Mouse (Mus musculus): Measurements from ENCODE around the gene Gm20388.

Gm20388 gene

DNA sequence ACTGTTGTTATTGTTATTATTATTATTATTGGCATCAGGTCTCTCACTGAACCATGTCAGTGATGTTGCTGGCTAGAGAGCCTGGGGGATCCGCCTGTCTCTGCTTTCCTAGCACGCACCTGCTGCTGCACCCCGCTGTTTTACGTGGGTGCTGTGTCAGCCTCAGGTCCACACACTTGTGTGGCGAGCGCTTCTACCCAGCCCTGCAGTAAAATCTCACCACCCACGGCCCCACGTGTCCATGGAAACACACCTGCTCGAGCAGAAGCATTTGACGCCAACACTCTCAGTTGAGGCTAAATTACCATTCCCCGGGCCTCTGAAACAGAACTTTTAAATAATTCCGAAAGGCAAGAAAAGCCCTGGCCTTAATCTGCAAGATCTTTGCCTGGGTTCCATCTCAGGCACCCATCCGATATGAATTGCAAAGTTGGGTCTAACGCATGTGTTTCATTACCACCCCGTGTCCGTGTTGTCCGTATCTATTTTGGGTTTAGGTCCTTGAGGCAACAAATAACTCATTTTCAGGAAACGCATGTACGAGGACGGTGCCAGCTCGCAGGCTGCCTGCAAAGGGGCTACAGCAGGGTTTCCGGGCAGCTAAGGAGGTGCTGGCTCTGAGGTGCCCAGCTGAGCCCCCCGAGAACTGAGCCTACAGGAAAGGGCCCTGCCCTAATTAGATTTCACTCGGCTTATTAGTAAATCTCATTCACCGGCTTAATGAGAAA is 1461.4 kb downstream of the Gm20388 start:
- peak; percentile 20 to 84 for DNase-seq (ENCODE audit: low spot score in 2 of 2)

DNA sequence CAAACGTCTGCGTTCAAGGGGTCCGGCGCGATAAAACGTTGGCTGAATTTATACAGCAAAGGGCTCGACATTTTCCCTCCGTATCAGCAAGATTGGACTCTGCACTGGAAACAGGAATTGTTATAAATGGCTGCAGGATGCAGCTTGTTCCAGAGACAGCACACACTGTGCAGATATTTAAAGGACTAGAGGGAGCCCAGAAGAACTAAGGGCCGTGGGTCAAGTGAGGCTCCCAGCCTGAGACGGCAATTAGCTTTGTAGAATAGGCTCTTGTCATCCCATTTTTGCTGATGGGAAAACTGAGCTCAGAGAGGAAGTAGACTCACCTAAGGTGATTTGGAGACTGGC is 1462.0 kb downstream of the Gm20388 start:
- DNase-seq (ENCODE audit: low spot score in 2 of 2), result no peak

DNA sequence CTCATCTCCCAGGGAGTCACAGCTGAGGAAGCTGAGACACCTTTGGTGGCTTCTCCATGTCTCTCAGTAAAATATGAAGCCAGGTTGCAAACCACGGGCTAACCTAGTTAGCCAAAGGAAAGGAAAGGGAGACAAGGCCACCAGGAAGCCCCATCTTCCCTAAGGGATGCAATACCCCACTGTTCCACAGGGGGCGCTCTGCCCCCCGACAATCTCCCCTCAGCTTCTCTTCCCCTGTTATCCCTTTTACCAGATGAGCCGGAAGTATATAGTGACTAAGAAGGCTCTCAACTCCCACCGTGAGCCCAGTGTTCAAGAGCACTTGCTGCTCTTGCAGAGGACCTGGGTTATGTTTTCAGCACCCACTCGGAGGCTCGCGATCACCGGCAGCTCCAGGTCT is 1463.6 kb downstream of the Gm20388 start:
- DNase-seq (ENCODE audit: low spot score in 2 of 2), result no peak

DNA sequence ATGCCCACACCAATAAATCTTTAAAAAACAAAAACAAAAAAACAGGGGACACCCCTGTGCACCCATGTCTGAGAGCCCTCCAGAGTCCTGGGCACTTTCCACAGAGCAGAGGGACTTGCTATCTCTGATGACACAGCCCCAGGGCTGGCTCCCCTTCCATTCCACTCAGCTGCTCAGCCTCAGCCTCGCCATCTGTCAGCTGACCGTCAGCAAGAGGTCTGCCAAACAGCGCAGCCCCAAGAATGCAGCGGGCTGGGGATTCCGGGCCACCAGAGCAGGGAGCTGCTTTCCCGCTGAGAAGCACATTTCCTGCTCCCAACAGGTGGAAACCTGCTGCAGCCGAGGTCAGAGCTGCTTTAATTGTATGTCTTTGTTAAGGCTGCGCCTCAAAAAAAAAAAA is 1464.1 kb downstream of the Gm20388 start:
- no peak for DNase-seq (ENCODE audit: low spot score in 2 of 2)

DNA sequence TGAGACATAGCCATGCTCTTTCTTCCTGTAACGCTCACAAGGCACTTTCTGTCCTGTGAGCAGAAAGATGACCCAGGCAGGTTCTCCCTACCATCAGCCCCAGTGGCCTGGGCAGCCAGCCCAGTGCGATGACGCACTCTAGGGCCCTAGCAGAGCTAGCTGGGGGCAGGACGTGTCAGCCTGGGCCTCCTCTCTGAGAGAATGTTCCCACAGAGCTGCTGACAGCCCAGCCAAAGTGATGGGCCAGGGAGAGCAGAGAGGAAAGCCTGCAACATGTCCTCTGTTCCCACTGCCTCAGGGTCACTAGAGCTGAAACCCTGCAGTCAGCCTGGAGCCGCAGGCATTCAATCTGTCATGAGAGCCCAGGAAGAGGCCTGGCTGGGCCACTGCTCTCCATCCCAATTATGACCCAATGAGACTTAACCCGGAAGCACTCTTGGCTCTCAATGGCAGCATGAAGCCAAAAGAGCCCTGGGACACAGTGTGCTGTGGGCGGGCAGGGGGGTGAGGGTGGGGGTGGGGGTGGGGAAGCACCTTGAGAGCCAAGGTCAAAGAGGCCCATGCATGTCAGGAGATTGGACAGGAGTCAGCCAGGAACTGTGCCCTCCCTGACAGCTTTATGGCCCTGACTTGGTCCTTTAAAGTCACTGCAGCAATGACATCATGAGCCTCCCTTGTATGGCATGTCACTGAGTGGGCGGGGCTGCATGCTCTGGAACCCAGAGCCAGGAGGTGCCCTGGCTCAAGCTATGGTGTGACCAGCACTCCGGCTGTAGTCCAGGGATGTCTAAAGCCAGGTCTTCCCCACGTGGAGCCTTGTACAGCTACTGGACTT is 1465.7 kb downstream of the Gm20388 start:
- DNase-seq (ENCODE audit: low spot score in 2 of 2), result peak in 1 of 2 experiments; percentile 51

DNA sequence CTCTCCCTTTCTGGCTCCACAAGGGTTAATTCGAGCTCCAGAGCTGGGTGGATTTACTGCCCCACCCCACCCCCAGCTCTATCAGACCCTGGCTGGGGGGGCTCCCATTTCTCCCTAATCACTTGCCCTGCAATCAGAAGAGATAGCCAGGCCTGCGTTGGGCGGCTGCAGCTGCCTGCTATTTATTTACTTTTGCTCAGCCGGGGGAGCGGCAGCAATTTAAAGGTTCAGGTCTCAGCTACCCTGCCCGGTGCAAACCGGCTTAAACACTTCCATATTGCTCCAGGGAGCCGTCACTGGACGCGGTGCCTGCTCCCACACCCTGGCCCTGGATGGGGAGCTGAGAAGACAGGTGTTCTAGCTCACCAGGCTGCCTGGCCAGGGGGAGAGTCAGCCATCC is 1467.0 kb downstream of the Gm20388 start:
- no peak for DNase-seq (ENCODE audit: low spot score in 2 of 2)

DNA sequence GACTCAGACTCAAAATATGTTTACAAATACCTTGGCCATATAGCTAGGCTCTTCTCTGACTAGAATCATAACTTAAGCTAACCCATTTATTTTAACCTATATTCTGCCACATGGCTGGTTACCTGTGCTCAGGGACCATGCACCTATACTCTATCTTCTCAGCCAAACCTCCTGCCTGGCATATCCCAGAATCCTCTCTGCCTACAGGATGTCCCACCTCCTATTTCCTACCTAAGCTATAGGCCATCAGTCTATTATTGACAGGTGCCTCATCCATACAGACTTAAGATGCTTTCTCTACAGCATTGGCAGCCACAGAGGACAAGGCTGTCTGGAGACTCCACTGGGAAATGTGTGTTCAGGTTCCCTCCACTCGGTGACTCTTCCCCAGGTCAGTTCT is 1468.7 kb downstream of the Gm20388 start:
- DNase-seq (ENCODE audit: low spot score in 2 of 2), result no peak

DNA sequence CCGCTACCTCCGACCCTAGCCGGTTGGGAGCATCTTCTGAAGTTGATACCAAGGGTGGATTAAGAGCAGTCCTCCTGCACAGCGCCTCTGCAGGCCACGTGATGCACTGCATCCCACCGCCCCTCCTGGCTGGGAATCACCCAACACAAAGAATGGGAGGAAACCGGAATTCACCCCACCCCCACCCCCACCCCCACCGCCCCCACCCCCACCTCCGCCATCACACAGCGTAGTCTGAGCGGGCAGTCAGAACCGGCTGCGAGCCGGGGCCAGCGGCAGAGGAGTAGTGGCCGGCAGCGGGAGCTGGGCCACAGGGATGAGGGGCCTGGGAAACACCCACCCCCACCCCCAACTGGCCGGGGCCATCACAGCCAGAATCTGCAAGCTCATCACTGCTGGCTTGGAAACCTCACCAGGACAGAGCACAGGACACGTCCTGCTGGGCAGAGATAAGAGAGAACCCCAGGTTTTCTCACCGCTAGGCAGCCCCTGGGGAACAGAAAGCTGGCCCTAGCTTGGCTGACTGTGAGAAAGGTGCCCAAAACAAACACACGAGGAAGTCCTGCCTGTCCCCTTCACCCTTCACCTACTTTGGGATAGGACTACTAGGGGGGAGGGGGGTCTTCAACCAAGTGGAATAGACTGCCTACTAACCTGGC is 1472.1 kb downstream of the Gm20388 start:
- peak in 1 of 2 experiments; percentile 43 for DNase-seq (ENCODE audit: low spot score in 2 of 2)

DNA sequence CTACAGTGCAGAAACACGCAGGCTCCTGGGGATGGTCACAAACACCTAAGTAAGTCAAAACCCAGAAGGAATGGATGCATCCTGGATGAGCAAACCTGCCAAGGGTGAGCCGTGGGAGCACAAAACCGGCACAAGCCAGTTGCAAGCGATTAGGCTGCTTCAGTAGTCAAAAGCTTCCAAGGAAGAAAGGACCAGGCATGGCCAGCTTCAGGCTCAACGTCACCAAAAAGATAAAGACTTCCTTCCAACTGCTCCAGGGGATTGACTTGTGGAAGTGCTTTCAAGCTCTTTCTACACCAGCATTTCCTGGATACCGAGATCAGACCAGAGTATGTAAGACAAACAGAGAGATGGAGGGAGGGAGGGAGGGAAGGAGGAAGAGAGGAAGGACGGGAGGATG is 1474.9 kb downstream of the Gm20388 start:
- DNase-seq (ENCODE audit: low spot score in 2 of 2), result no peak

DNA sequence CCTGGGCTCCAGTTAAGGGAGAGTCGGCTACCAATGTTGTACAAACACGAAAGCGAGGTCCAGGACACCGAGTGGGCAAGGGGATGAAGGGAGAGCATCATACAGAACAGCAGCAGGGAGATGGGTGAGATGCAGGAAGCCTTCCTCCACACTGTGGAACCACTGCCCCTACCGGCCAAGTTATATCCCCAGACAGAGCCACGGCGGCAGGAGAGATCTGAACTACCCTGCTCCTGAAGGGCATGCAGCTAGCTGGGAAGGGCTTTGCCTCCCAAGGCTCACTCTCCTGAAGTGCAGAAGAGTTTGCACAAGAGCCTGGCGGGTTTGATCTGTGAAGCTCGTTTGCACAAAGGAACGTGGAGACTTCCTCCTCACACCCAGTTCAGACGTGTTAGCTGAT is 1480.0 kb downstream of the Gm20388 start:
- DNase-seq (ENCODE audit: low spot score in 2 of 2), result no peak

DNA sequence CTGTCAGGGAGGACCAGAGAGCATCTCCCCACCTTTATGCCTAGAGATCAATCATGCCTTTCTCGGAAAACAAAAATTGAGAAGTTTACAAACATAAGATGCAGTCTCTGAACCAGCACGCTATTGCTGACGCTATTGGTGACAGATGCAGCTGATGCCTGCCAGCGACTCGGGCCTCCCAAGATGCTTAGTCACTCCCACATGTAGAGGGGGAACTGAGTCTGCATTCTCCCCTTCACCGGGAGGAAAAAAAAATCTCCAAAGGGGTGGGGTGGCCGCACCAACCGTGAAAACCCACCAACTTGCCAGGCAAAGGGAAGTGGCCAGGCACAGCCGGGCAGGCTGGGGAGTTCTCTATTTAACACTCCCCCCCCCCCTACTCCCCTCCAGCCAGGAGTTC is 1480.6 kb downstream of the Gm20388 start:
- DNase-seq (ENCODE audit: low spot score in 2 of 2), result no peak

DNA sequence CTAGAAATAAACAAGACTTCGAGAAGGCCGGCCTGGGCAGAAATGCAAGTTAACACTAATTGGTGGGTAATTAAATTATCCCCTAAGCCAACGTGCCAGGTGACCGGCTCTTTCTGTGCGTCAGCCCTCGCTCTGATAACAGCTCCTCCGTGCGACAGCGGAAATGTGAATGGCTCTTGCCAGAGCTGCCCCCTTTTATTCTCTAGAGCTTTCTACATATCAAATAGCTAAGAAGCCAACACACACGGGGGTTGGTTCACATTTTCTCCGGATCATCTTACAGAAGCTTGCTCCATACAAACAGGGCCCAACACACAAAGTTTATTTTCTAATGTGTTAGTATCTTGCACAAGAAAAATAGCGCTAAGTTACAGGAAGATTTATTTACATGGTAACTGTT is 1481.1 kb downstream of the Gm20388 start:
- no peak for DNase-seq (ENCODE audit: low spot score in 2 of 2)

DNA sequence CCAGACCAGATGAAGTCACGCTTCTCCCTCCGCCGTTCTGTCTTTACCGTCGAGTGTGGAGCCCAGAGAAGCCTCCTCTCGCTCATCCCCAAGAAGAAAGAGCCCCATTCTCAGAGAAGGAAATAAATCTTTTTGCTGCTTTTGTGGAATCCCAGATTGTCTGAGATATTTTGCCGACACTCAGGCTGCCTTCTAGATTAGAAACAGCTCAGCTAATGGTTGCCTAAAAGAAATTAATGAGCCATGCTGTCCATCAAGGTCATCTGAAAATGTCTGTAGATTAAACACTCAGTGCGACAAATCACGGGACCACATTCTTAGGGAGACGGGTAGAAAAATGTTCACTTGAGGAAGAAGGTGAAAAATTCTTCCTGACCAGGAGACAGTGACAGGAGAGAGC is 1481.8 kb downstream of the Gm20388 start:
- DNase-seq (ENCODE audit: low spot score in 2 of 2), result no peak

DNA sequence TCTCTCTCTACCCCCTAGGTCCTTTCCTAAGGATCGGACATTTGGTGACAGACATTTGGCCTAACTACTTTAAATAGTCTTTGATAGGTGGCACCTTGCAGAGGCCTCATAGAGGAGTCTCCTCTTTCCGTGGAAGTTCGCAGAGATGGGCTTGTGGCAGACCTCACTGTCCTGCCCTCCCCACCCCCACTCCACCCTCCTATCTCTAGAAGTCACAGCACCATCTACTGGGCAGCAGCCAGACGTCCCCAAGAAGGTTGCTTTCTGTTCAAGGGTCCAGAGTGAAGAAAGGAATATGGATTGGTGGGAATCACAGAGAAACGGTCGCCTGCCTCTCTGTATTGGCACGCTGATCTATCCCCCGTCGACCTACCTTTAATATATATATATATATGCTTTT is 1482.5 kb downstream of the Gm20388 start:
- no peak for DNase-seq (ENCODE audit: low spot score in 2 of 2)

DNA sequence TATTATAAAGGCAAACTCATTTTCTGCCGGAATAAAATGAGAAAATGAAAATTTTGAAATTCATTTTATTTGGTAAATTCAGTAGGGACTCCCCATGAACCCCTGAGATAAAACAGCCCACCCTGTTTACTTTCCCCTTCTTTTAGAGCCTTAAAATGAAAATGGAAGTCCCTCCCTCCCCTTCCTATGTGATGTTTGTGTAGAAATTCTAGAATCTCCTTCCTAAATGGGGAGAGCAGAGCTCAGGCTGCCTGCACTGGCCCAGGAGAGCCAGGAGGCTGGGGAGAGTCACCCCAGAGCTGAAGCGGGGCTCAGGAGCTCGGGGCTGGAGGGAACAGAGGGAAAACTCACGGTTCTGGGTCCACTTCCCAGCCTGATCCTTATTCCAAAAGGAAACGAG is 1484.0 kb downstream of the Gm20388 start:
- DNase-seq (ENCODE audit: low spot score in 2 of 2), result no peak

DNA sequence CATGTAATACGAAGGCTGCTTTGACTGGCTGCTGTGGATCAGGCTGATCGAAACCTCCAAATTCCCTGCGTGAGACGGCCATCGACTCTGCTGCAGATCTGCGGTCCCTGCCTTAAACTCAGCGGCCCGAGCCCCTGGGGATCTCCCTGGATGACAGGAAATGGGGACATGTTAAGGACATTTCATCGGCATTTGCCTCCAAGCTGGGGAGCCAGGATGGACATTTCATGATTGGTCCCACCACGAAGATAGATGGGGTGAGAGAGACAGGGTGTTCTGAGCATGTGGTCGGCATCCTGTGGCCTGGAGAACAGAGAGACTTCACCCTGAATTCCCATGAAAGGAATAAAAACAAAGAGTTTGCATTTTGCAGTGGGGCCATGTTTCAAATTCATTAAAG is 1484.7 kb downstream of the Gm20388 start:
- no peak for DNase-seq (ENCODE audit: low spot score in 2 of 2)

DNA sequence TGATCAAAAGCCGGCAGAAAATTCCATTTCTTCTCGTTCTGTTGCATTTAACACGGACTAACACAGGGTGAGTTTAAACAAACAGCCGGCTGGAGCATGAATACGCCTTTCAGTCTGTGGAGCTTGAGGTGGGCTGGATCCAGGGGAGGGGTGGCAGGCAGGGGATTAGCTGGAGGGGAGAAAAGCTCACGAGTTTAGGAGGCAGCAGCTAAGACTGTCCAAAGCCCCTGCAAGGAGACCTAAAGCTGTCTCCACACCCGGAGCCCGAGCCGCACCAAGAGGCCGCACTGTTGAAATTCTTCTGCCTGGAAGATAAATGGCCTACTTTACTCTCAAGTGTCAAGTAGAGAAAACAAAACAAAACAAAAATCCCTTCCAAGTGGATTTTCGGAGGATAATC is 1485.5 kb downstream of the Gm20388 start:
- DNase-seq (ENCODE audit: low spot score in 2 of 2), result no peak

DNA sequence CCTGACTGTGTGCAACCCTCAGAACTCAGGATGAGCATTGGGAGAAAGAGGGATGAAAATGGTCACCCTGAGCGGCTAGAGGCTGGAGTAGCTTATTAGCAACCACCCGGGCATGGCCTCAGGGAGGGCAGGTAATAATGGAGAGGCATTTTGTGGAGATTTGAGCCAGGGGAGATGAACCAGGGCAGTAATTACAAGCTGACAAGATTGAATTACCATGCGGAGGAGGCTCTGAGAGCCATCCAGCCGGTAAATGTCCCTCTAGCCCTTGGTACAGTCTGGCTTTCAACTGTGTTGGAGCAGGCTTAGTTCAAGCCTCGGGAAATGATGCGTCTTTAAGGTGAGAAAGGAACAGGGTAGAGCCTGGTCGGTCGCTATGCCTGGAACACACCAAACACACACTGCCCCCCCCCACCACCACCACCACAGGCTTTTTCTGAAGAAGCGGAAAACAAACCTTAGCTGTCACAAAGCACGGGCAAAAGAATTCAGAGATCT is 1486.6 kb downstream of the Gm20388 start:
- DNase-seq (ENCODE audit: low spot score in 2 of 2), result no peak

DNA sequence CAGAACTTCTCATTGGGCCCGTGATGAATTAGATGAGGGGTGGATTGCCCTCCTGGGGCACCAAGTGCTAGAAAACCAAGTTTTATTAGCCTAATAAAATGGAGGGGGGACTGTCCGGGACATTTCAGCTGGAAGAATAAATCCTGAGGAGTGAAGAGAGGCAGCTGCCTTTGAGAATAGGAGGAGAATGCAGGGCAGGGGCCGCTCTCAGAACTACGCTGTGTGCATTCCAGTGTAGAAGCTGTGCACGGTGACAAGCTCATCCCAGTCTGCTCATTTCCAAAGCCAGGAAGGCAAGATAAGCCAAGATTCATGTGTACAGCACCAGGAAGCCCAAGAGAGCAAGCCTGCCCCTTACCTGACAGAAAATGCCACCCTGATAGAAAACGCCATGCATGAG is 1487.4 kb downstream of the Gm20388 start:
- DNase-seq (ENCODE audit: low spot score in 2 of 2), result no peak

DNA sequence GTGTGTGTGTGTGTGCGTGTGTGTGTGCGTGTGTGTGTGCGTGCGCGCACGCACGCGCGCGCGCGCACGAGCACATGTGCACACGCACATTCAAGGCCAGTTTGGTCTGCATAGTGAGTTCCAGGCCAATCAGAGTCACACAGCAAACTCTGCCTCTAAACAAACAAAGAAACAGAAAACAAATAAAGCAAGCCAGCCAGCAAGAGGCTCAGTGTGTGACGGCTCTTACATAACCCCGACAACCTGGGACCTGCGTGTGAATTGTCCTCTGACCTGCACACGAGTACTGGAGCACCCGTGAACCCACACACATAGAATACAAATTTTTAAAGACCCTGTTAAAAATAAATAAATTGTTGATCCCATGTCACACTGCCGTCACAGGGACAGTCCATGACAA is 1488.1 kb downstream of the Gm20388 start:
- no peak for DNase-seq (ENCODE audit: low spot score in 2 of 2)

DNA sequence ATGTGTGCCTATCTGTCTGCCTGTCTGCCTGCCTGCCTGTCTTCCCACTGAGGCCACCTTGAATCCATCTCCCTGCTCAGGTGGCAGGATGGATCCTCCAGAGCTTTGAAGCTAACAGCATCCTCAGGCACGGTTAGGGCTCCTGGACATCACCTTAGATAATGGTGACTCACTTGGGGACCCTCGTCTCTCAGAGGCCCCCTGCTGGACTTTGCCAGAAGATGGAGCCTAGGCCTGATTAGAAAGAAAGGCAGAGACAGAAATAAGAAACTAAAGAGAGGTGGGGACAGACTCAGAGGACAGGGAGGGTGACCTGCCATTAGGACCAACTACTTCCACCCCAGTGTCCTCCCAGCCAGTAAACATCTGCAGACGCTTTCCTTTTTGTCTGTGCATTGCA is 1488.5 kb downstream of the Gm20388 start:
- DNase-seq (ENCODE audit: low spot score in 2 of 2), result no peak

DNA sequence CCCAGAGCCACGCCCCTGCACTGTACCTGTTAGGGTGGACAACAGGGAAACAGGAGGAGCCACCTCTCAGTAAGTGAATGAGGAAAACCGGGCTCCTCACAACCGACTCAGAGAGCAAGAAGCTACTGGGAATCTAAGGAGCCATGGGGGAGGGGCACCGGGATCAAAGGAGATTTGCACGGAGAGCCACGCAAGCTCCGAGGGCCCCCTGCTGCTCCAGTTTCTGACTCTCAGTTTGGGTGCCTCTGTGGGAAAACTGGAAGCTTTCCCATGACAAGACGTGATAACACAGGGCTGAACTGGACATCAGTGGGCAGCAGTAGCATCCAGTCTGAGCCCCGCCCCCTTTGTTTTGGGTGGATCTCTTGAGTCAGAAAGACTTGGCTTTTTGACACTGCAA is 1489.9 kb downstream of the Gm20388 start:
- DNase-seq (ENCODE audit: low spot score in 2 of 2), result no peak

DNA sequence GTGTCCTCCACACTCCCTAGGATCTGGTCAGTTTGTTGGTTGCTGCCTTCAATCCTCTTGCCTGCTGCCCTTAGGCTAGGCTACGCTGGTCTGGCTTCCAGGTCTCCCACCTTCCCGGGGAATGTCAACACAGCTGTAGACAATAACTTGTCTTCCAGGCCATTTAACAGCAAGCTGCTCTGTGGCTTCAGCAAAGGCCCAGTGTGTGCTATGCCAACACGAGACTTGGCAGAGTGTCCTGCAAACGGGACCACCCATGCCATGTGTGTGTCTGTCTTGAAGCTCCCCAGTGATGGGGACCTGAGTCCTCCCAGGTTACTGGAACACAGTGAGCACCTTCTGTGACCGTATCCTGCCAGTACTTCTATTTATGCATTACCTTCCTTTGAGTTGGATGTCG is 1493.2 kb downstream of the Gm20388 start:
- DNase-seq (ENCODE audit: low spot score in 2 of 2), result no peak

Data from left cerebral cortex, adult 9 months (tissue).